Mouse (Mus musculus) c-Kit-positive CD71-positive TER-119-positive erythroid progenitor cells, embryonic 14.5 days (primary cell): ENCODE results near the gene Usp22.
A peak's percentile ranks its signal among the peaks of the same experiment; 100 is the strongest.
"Not testable (repeated sequence)": the region's sequence is repeated elsewhere in the genome, so short reads cannot be mapped to it uniquely, and the experiment has no call there.

Experiments used
- DNase-seq: peaks from one replicate; pipeline ENCODE4 v3.0.0-alpha.2; 2013; ENCODE audit warnings: low spot score

Usp22 gene

GRCm38 (mm10) chr11:61174821-61175658, at the start of gene Usp22:
Gene Usp22 (minus strand): TSS chr11:61175055.
- peak; percentile 99 for DNase-seq

- DNase-seq, result no peak
Measured at GRCm38 (mm10) chr11:61224234-61224744, 49.4 kb upstream of the Usp22 start.

- no peak for DNase-seq
Measured at GRCm38 (mm10) chr11:61222971-61223745, 48.3 kb upstream of the Usp22 start.

GRCm38 (mm10) chr11:61222007-61222406, 47.2 kb upstream of the Usp22 start:
- no peak for DNase-seq

- DNase-seq, result no peak
Measured at GRCm38 (mm10) chr11:61220156-61220881, 45.5 kb upstream of the Usp22 start.

GRCm38 (mm10) chr11:61215936-61216335, 41.1 kb upstream of the Usp22 start:
- no peak for DNase-seq

- no peak for DNase-seq
Measured at GRCm38 (mm10) chr11:61212102-61212501, 37.2 kb upstream of the Usp22 start.

GRCm38 (mm10) chr11:61208316-61208715, 33.5 kb upstream of the Usp22 start:
- no peak for DNase-seq

GRCm38 (mm10) chr11:61207487-61208246, 32.8 kb upstream of the Usp22 start, which contains the start of gene Aldh3a1:
Gene Aldh3a1 (plus strand): TSS chr11:61207537.
- DNase-seq, result no peak

- no peak for DNase-seq
Measured at GRCm38 (mm10) chr11:61206136-61206535, 31.3 kb upstream of the Usp22 start.

GRCm38 (mm10) chr11:61205167-61205950, 30.5 kb upstream of the Usp22 start:
- no peak for DNase-seq

GRCm38 (mm10) chr11:61202810-61203209, 28.0 kb upstream of the Usp22 start:
- DNase-seq, result no peak

GRCm38 (mm10) chr11:61202186-61202585, 27.3 kb upstream of the Usp22 start:
- DNase-seq, result no peak

GRCm38 (mm10) chr11:61199620-61200362, 24.9 kb upstream of the Usp22 start:
- no peak for DNase-seq

- no peak for DNase-seq
Measured at GRCm38 (mm10) chr11:61197935-61198334, 23.1 kb upstream of the Usp22 start.

- no peak for DNase-seq
Measured at GRCm38 (mm10) chr11:61196616-61197353, 21.9 kb upstream of the Usp22 start.

GRCm38 (mm10) chr11:61193392-61193791, 18.5 kb upstream of the Usp22 start:
- DNase-seq, result peak; percentile 55

GRCm38 (mm10) chr11:61192779-61193178, 17.9 kb upstream of the Usp22 start:
- DNase-seq, result no peak

GRCm38 (mm10) chr11:61192123-61192522, 17.3 kb upstream of the Usp22 start:
- DNase-seq, result not testable (repeated sequence)
